Mouse (Mus musculus): ENCODE measurements around the gene Spink8. TPM values are rescaled to one million over a fixed set of nuclear protein-coding genes. Genes with fewer than 3 reads are reported as not detected.
"Not testable (repeated sequence)": the region's sequence is repeated elsewhere in the genome, so short reads cannot be mapped to it uniquely, and the experiment has no call there.

Spink8 gene
- not detected for polyA plus RNA-seq (2017; shearing (Covaris generic))

DNA sequence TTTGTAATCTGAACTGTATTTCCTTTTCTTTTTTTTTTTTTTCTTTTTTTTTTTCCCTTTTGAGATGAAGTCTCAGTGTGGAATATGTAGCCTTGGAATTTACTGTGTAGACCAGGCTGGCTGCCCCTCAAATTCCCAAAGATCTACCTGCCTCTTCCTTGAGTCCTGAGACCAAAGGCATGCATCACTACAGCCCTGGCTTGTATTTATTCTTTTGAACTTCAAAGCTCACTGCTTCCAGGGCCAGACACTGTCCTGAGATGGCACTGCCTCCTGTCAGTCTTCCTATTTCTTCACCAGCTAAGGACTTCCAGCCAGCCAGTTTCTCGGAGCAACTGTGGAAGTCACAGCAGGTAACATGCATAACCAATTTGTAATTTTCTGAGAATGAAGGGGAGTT is at the start of gene Spink8:
Gene Spink8 (plus strand): TSS at position 301 of the 400 bp plus-strand sequence.
- ATAC-seq, result no peak

DNA sequence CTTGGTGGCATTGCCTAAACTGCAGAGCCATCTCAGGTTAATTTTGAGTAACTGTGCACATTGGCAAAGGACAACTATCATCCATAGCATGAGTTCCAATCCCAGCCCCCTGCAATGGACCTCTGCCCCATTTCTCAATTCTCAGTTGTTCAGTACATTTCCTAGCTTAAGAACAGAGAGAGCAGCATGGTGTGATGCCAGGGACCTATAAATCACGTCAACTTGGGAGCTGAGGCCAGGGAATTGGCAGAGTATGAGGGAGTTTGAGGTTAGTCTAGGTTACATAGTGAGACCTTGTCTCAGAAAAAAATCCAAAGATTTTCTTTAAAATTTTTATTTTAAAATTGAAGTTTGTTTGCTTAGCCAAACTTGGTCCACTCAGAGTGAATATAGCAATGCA is 45.2 kb upstream of the Spink8 start:
- ATAC-seq, result not testable (repeated sequence)

- ATAC-seq, result not testable (repeated sequence)
Observed at GRCm38 (mm10) chr9:109790570-109790969, 21.5 kb upstream of the Spink8 start, which contains the start of gene Fbxw27. Gene Fbxw27 (minus strand): TSS chr9:109790670.

GRCm38 (mm10) chr9:109795221-109795620 is 16.9 kb upstream of the Spink8 start:
- ATAC-seq, result no peak

DNA sequence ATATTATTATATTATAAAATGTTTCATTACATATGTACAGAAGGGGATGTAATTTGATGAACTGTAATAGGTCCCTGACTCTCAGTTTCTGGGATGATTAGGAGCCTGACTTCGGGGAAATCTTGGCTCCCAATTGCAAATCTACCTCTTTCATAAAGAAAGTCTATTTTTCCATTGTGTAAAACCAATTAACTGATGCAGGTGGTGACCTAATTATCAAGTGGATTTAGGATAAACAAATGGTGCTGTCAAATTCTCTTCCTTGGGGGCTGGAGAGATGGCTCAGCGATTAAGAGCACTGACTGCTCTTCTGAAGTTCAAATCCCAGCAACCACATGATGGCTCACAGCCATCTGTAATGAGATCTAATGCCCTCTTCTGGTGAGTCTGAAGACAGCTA is 16.3 kb upstream of the Spink8 start:
- ATAC-seq, result no peak

DNA sequence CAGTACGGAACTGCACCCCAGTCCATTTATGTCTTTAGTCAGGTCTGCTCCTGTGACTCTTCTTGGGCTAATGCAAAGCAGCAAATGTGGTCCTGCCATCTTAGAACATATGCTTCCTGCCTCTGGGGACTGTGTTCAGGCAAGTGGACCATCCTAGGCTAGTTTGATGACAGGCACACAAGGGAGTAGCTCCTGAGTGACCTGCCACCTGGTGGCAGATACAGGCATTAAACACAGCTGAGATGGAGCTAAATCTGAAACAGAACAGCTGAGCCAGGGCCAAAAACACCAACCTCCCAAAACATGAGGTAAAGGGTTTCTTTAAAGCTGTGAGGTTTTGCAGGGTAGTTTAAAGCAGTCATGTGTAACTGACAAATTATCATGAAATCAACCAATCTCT is 14.0 kb upstream of the Spink8 start:
- no peak for ATAC-seq

- ATAC-seq, result not testable (repeated sequence)
Observed at GRCm38 (mm10) chr9:109805596-109805995, 6.5 kb upstream of the Spink8 start.

DNA sequence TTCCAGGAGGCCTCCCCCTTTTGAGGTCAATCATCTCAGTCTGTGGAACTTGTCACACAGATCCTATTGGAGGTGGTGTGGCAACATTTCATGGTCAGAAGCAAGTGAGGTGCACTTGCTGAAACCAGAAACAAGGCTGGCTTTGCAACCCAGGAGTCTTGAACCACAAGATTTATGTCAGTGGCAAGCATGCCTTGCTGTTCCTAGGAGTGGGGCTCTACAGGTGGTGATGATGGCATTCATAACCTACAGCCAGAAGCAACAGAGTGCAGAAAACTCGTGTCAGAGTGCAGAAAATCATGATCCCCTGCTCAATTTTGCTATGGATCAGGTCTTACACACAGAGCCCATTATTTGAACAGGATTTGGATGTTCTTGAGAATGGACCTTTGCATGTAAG is 5.8 kb upstream of the Spink8 start:
- ATAC-seq, result no peak

- ATAC-seq, result no peak
Observed at GRCm38 (mm10) chr9:109806695-109807293, 5.3 kb upstream of the Spink8 start.

- no peak for ATAC-seq
Observed at GRCm38 (mm10) chr9:109807898-109808297, 4.2 kb upstream of the Spink8 start.

- ATAC-seq, result no peak
Observed at GRCm38 (mm10) chr9:109813424-109813823, 1.3 kb downstream of the Spink8 start.

DNA sequence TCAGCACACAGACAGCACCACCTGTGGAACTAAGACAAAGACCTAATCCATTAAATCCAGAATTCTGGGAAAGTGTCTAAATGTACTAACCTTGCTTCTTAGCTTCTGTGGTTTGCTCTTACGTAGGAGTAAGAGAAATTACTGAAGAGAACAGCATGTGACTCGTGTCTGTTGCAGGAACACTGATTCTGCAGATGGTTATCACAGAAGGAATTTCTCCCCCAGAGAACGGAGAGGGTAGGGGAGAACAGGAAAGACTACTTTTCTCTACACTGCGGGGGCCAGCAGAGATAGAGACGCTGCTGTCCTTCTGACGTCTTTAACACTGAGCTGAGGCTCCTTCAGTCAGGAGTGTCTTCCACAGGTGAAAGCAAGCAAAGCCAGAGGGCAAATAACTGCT is 4.3 kb downstream of the Spink8 start:
- ATAC-seq, result no peak

DNA sequence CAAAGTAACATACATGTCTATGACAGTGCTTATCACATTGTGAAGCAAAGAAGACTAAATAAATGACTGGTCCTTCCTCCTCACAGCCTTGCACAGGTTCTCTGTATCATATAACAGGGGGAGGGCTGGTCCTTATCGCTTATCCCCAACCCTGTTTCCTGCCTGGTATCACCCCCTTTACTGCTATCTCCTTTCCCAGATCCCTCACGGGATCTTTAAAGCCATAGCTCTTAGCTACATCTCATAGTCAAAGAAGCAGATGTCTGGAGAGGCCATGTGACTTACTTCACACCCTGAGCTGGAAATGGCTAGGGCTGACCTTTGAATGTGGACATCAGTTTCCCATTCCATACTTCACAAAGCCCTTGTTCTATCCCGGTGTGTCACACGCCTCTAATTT is 13.7 kb downstream of the Spink8 start:
- no peak for ATAC-seq

DNA sequence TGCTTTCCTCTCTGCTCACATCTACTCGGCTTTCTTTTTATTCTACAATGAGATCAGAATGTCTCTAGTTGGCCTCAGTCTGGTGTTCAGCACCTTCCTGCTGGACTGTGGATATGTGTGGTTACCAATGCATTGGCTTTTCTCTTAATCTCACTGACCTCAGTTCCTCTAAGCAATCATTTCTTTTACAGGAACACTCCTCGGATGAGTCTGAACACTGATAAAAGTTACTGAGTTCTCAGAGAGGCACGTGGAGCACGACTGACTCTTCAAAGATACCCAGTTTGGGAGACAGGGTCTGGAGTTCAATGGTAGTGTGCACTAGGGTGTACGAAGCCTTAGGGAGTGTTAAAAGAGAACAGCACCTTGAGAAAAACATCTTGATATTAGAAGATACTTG is 14.1 kb downstream of the Spink8 start:
- no peak for ATAC-seq

DNA sequence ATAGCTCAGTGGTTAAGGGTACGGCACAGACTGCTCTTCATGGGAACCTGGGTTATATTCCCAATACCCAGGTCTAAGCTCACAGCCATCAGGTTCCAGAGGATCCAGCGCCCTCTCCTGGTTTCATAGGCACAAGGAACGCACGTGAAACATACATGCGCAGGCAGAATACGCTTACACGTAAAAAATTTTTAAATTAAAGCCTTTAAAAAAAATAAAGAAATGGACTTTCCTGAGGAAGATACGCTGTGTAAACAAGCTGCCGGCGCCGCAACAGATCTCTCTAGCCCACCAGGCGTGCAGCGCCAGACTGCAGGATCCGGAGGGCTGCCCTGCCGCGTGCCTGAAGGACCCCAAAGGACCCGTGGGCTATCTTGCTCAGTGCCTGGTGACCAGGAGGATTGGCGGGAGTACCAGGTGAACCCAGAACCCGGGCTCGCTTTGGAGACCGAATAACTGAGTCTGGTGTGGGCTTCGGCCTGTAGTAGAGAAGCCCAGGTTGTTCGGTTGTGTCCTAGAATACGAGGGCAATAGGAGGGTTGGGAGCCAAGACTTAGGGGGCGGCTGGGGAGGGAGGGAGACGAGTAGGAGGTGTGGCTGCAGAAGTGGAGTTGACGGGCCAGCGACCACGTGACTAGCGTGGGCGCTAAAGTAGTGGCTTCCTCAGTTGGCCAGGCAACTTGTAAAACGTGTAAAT is 20.5 kb downstream of the Spink8 start, which contains the start of gene Nme6:
Gene Nme6 (plus strand): TSS at position 359 of the 697 bp plus-strand sequence.
- ATAC-seq, result peak; percentile 89

DNA sequence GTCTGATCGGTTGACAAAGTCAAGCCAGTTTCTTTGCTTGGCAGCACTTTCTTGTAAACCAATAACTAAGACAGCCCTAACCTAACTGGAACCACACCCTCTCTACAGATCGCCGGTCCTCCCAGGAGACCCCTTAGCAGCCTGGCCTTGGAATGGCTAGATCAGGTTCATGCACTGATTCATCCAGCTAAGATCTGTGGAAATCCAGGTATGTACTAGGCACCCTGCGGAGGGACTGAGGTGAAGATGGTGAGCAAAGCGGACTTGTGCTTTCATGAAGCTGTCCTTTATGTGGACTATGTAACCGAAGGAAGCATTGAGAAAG is 21.0 kb downstream of the Spink8 start:
- ATAC-seq, result no peak

GRCm38 (mm10) chr9:109849312-109849758 is 37.3 kb downstream of the Spink8 start, which contains the start of gene Camp:
Gene Camp (minus strand): TSS chr9:109849617.
- ATAC-seq, result no peak

DNA sequence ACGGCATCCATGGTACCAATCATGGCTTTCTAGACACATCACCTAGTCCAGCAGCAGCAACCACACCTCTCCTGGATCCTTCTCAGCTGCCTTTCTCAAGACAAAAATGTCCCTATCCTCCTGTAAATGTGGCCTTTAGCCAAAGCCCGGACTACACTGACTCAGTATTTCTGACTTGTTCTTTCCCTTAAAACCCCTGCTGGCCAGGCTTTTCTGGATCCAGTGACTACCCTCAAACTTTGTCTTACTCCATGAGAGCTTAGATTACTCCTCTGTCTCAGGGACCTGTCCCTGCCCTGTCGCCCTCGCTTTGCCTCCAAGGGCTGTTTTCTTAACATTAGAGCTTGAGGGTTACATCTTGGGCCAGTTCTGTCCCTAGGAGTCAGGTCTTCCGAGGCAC is 38.0 kb downstream of the Spink8 start:
- ATAC-seq, result no peak

- ATAC-seq, result no peak
Observed at GRCm38 (mm10) chr9:109854341-109854740, 42.3 kb downstream of the Spink8 start.

- ATAC-seq, result no peak
Observed at GRCm38 (mm10) chr9:109855947-109856346, 43.9 kb downstream of the Spink8 start.

- peak; percentile 35 for ATAC-seq
Observed at GRCm38 (mm10) chr9:109862397-109863044, 50.4 kb downstream of the Spink8 start.

- ATAC-seq, result no peak
Observed at GRCm38 (mm10) chr9:109863085-109863484, 51.0 kb downstream of the Spink8 start.

DNA sequence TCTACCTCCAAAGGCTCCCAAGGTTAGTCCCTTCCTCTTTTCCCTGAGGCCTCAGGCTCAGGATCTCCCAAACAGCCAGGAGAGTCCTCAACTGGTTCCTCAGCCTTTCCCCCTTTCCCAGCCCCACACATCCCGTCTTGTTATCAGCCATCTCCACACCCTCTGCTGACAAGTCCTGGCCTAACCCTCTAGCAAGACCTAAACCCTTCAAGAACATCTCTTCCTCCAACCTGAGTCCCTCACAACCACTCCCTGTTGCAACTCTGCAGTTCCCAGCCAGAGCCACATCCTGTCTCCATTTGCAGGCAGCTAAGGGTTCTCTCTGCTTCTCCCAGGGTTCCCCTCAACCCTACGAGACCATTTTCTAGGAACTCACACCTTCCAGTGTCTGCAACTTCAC is 54.1 kb downstream of the Spink8 start:
- ATAC-seq, result no peak

Measured in inflammation-experienced regulatory T-cells, adult 6 months (primary cell).